Mouse (Mus musculus) G1E (cell line): ENCODE measurements at regions not wholly inside any gene's neighbourhood (a gene's known extent, or its start where the extent isn't known, plus 50 kb on each side); places are given as distances from the start of the nearest gene placed in this dataset.

Experiments
- CTCF ChIP-seq: IDR thresholded peaks from 2 replicates; pipeline ENCODE4 v1.5.1; 2012; ENCODE audit warnings: low read depth, low read length, inconsistent platforms, mixed read lengths
- GATA1 ChIP-seq: IDR thresholded peaks from 2 replicates; pipeline ENCODE4 v1.6.1; 2012; ENCODE audit warnings: borderline replicate concordance, low read length, inconsistent platforms, mixed read lengths
- GATA2 ChIP-seq: IDR thresholded peaks from 2 replicates; pipeline ENCODE4 v1.6.1; 2012; ENCODE audit warnings: low read depth, low read length, inconsistent platforms, borderline replicate concordance
- POLR2AphosphoS5 ChIP-seq: IDR thresholded peaks from 2 replicates; pipeline ENCODE4 v1.6.1; 2012; ENCODE audit warnings: low read depth, low read length, inconsistent platforms; ENCODE audit not compliant: insufficient replicate concordance
- TAL1 ChIP-seq: conservative IDR thresholded peaks from 2 replicates; pipeline ENCODE4 v1.6.1; 2012; ENCODE audit warnings: low read depth, low read length, inconsistent platforms, mixed read lengths

DNA sequence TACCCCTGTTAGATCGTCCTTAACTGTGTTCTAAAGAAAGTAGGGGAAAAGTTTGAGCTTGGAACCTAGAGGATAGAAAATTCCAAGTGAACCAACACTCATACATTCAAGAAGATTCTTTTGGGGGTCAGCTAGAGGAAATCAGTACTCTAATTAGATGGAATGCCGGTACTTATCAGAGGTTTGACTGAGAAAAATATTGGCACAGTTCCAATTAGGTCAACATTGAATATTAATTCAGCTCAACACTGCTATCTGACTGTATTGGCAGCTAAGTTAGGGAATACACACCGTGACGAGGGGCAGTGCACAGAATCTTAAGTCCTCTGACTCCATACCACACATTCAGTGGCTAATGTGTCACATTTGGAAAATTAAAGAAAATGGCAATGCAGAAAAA lies 759.5 kb upstream of the 2610301B20Rik start:
- no peak for TF ChIP-seq CTCF
- TF ChIP-seq TAL1, result no peak
- no peak for TF ChIP-seq GATA1
- TF ChIP-seq POLR2AphosphoS5, result no peak
- no peak for TF ChIP-seq GATA2
